Mouse (Mus musculus): Measurements from ENCODE around the gene Pecr. TPM values are rescaled to one million over a fixed set of nuclear protein-coding genes. Genes with fewer than 3 reads are reported as not detected.
A peak's percentile ranks its signal among the peaks of the same experiment; 100 is the strongest.

The Pecr gene
- 10 to 100 TPM in 3 of 4 experiments, 1 to 10 TPM in 1; 9.5 to 12.4 (median 12.2) TPM for total RNA-seq (2022)

DNA sequence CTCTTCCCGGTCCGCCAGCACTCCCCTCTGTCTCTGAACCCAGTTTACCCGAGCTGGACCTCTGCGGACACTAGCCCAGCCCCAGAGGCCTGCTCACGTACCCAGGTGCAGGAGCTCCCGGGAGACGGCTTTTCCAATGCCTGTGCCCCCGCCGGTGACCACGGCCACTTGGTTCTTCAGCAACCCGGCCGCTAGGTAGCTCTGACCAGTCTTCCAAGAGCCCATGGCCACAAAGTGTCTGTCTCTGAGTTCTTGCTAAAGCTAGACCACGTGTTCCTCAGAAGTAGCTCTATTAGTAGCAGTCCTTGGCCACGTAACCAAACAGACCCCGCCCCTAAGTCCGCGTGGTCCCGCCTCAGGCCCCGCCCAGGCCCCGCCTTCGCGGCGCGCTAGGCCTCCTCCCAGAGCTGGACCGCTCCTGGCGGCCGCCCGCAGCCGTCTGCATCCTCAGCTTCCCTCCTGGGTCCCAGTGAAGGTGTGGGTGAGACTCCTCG is at the start of gene Pecr, which contains the start of gene Tmem169:
TSS of gene Pecr (minus strand) at position 323 of the 494 bp plus-strand sequence.
TSS of gene Tmem169 (plus strand) at position 378 of the 494 bp plus-strand sequence.
- peak; percentile 93 for DNase-seq (ENCODE audit: low spot score)

DNA sequence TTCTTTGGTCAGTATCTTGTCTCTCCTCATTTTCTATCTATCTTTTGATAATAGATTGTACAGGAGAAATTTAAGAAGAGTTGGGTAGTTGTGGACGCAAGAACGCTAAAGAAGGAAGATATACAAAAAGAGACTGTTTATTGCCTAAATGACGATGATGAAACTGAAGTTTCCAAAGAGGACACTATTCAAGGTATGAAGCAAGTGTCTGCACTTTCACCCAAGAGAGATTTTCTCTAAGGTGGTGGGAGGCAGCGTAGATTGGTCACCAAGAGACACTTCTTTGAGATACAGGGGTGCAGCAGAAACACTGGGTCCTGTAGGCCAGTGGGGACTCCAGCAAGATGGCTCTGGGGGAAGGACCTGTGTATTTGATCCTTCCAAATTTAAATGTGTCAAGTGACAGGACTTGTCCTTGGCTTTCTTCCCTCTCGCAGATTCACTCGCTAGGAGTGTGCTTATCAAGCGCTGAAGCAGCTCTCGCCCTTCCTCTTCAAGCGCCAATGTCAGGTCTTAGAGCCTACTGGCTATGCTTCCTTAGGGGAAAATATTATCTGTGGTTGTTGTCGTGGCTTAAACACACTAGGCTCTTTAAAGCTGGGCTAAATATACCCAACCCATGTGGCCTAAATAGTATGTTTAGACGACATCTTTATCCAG is 42.2 kb upstream of the Pecr start:
- peak; percentile 31 for DNase-seq (ENCODE audit: low spot score)

DNA sequence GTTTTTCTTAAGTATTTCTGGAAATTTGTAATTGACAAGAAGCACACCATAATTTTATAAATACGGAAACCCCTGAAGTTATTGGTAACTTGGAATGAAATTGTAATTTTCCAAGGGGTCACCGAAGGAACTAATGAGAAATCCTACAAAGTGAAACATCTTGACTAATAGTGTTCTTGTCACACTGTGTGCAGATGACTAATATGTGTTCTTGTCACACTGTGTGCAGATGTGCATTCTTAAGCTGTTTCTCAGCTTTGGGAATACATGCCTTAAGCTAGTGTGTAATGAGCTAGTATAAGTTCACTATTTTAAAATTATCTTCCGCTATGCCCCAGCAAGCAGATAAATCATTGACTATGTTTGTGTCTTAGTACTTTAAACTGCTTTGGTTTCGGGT is 39.1 kb upstream of the Pecr start:
- DNase-seq (ENCODE audit: low spot score), result no peak

DNA sequence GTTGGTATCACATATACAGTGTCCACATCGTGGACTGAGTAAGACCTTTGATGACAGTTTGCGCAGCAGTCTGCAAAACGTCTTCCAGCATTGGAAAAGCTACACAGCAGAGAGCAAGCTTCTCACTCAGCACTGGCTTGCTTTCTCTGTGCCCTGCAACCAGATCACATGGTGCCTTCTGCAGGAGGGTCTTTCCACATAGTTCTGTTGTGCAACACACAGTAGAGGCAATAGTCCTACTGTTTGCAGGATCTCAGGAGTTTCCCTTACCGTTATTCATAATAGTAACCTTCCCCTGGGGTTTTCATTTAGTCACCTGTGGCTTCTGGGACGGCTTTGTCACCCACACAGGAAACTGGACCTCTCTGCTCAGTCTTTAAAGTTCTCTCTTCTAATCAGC is 36.6 kb upstream of the Pecr start:
- no peak for DNase-seq (ENCODE audit: low spot score)

DNA sequence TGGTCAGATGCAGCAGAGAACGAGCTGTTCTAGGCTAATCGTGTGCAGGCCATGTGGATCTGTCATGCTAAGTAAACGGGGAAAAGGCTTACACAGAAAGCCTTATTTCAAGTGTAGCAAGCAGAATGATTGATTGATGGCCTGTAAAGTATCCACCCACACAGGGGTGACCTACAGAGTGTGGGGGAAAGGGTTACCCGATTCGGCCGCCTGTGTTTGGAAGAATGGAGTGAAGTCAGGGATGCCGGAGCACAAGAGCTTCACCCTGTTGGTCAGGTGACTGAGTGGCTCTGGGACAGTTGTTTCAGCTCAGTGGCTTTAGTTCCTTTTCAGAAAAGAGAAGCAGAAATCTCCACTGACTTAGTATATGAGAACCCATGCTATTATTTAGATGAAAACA is 32.8 kb upstream of the Pecr start:
- DNase-seq (ENCODE audit: low spot score), result no peak

DNA sequence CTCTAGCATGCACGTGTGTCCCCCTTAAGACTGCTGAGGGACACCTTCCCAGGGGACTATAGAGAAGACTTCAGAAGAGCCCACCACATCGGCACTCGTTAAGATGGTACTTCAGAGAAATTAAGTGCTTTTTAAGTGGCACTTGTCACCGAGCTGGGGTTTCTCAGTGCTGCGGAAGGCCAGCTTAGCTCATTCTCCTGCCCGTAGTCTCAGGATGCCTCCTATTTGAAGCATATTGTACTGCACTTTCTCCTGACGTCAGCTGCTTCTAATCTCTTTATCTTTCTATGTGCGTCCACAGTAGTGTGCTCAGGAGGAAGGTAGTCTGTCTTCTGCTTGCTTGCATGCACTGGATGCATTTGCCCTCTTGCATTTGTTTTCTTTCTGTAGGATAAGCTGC is 32.3 kb upstream of the Pecr start:
- no peak for DNase-seq (ENCODE audit: low spot score)

DNA sequence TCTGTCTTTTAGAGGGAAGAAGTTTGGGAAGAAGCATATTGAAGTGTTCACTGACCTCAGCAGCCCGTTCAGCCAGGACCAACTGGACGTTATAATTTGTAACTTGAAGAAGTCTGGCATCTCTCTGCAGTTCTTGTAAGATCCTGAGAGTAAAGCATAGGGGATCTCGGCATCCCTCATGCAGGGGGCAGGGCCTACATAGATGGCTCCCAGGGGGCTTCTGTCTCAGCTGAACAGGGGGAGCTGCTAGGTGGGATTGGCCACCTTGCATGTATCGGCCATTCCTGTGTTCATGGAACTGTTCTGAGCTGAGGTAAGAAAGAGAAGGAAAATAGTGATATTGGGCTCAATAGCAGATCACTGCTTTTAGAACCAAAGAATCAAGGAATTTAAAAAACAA is 31.3 kb upstream of the Pecr start:
- DNase-seq (ENCODE audit: low spot score), result no peak

DNA sequence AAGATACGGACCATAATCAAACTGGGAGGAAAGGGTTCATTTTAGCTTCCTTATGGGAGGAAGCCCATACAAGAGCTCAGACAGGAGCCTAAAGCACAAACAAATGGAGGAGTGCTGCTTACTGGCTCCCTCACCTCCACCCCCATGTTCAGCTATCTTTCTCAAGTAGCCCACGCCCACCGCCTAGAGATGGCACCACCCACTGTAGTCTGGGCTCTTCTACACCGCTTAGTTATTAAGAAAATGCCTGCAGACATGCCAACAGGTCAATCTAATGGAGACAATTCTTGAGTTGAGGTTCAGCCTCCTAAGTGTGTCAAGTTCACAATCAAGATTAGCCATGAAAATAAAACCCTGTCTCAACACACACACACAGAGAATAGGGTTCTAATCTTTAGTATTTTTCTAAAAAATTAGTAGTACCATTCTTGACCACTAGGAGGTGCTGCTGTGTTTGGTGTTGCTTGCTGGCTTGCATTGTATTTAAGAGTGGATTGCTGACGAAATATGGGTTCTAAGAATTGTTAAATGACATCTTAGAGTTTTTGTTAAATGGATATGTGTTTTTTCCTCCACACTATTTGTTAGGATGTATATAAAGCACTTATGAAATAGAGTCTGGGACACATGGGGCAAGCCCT is 29.4 kb upstream of the Pecr start:
- DNase-seq (ENCODE audit: low spot score), result peak; percentile 13

DNA sequence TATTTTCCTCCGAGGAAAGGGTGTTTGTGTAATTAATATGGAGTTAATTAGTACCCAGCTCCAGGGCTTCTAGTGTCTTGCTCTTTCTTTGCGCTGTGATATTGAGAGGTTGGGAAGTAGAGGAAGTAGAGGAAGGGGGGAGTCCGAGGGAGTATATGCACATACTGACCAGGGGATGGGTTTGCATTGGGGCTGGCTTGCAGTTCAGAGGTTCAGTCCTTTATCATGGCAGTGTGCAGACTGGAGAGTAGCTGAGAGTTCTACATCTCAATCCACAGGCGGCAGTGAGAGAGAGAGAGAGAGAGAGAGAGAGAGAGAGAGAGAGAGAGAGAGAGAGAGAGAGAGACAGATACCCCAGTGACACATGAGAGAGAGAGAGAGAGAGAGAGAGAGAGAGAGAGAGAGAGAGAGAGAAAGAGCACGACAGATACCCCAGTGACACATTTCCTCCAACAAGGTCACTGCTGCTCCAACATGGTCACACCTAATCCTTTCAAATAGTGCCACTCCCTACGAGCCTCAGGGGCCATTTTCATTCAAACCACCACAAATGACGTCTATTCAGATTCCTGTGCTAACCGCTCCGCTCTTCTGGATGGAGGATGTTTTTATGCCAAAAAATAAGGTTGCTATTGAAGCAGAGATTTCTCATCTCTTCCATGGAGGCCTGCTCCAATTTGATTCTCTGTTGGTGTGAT is 28.7 kb upstream of the Pecr start:
- no peak for DNase-seq (ENCODE audit: low spot score)

DNA sequence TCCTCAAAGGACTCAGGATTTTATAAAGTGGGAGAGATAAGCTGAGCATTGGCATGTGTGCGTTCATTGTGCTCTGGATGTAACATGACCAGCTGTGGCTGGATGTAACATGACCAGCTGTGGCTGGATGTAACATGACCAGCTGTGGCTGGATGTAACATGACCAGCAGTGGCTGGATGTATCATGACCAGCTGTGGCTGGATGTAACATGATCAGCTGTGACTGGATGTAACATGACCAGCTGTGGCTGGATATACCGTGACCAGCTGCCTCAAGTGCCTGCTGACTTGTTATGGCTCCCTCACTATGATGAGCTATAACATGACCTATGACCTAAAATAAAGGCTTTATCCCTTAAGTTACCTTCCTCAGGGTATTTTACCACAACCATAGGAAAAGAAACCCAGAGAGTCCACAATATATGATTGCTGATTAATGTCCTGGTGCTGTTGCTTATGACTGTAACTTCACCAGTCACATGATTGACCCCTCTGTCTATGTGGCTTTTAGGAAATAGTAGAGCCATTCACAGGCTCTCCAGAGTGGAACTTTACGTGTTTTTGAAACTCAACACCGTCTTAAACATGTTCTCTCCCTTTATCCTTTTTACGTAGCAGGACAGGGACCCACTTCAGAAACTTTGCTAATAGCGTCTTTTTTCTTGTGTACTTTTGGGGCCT is 25.8 kb upstream of the Pecr start:
- no peak for DNase-seq (ENCODE audit: low spot score)

DNA sequence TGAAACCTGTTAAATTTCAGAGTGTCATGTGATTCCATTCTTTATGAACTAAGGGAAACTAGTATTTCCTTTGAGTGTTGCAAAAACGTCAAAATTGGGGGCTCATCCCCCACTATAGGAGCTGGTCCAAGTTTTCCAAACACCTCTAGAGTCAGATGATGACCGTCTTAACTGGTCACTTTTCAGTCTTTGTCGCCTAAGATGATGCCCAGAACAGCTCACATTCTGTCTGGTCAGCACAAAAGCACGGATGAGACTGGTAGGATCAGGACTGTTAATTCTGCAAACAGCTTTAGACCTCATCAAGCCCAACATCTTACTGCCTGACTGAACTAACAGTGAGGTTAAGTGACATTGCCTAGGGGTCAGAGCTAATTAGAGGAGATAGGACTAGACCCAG is 24.8 kb upstream of the Pecr start:
- no peak for DNase-seq (ENCODE audit: low spot score)

DNA sequence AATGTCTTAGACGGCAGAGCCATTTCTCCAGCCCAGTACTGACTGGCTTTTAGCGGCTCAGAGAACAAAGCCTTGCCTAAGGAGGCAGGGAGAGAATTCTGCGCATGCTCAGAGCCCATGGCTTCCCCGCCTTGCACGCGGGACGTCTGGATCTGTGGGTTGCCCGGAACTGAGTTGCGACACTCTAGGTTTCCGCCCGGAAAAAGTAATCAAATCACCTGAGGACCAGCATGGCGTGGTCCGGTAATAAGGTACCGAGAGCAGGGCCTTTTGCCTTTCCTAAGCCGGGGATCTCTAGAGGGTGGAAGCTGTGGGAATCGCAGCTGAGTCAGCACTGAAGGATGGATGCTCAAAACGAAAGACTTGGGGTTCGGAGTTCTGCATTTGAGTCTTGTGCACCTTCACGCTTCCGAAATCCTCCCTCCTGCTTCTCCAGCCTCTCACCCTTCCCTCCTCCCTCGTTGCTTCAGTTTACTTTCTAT is 23.2 kb upstream of the Pecr start, which contains the start of gene Xrcc5:
TSS of gene Xrcc5 (plus strand) at position 105 of the 482 bp plus-strand sequence.
- DNase-seq (ENCODE audit: low spot score), result peak; percentile 92

DNA sequence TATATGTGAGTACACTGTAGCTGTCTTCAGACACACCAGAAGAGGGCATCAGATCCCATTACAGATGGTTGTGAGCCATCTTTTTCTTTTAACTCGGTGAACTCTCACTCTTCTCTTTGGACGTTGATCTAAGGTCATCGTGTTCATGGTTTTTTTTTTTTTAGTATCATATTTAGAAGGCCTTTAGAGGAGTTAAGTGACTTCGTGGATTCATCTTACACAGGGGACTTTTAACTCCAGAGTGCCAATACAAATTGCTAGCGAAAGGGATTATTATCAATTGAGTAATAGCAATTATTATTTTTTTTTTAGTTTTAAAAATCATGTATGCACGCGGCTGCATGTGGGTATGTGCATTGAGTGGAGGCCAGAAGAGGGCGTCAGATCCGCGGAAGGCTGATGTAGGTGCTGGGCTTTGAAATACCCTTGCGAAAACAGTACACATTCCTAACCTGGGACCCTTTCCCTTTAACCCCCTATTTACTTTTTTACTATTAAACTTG is 22.6 kb upstream of the Pecr start:
- no peak for DNase-seq (ENCODE audit: low spot score)

DNA sequence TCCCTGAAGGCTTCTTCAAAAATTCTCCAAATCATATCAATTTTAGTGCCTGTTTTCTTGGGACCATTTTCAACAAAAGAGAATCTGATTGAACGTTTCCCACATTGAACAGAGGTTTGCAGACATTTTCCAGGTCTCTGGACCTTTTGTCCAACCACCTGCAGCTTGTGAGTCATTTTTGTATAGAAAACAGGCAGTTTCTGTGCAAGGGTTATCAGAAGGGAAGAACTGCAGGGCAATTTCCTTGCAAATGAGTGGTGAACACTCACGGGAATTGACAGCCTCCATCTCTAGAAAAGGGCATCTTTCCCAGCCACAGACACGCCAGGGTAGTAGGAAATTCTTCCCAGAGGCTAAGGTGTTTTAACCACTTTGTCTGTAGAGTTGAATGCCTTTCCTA is 22.1 kb upstream of the Pecr start:
- DNase-seq (ENCODE audit: low spot score), result no peak

DNA sequence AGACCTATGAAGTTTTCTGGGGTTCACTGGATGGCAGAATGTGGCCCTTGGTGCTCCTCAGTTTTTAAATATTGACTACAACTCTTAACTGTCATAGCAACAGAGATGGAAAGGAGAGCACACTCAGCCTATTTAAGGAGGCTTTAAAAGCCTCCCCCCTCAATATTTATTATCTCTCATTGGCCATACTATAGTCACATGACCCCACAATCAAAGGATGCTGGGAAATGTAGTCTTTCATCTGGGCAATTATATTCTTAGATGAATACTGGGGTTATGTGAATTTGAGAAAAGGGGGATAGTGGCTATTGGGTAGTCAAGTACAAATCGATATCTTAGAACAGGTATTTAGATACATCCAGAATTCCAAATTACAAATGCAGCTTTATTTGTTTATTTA is 17.7 kb upstream of the Pecr start:
- DNase-seq (ENCODE audit: low spot score), result no peak

DNA sequence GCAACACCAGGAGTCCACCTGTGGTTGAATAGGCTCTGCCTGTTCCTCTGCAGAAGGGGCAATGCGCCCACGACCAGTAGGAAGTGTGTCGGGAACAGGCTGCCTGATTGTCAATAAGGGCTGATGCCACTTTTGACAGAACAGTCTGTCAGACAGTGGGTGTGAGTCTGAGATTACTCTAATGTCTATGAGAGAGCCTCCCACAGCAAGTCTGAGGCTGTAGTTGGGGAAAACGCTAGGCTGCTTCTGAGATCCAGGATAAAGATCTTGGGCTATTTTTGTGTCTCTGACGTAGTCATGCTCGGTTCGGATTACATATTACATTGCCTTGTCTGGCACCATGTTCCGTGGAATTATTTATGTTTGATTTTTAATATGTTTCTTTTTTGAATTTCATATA is 11.6 kb upstream of the Pecr start:
- DNase-seq (ENCODE audit: low spot score), result no peak

DNA sequence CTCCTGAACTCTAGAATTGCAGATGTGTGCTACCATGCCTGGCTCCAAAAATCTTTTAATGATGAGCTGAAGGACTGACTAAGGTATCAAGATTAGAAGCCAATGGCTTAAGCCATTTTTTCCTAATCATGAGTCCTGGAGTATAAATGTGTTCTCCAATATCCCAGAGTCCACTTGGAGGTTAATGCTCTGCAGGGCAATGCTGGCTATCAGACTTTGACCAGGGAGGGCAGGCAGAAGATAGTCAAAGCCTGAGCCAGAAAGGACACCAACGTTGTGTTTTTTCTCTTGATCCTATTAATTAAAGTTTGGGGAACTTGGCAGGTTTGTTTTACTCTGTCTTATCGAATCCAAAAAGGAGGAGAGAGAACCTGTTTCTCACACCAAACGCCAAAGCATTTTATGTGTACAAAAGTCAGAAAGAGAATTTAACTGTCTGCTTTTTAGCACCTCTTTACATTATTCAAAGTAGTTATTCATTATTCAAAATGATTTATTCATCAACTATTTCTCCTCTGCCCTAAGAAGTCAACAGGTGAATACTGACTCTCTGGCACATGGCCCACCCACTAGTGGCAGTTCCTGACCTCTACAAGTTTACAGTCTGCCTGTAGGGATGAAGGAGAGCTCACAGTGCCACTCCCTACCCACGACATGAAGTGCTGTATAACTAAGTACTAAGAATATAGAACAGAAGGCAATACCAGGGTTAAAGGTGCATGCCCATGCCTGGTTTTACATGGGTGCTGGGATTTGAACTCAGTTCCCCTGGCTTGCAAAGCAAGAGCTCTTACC is 10.0 kb upstream of the Pecr start:
- DNase-seq (ENCODE audit: low spot score), result no peak

DNA sequence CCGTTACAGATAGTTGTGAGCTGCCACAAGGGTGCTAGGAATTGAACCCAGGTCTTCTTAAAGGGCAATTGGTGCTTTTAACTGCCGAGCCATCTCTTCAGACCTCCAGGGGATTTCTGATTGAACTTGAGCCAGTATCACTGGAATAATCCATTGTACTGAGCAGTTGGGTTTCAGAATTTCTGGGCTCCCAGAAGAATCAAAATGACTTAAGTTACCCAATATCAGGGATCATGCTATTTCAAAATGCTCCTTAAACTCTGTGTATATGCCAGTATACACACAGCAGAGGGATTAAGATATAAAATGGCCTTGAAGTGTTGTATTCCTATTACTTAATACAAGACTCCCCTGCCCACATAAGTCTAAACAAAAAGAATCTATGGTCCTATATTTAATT is 7.8 kb upstream of the Pecr start:
- no peak for DNase-seq (ENCODE audit: low spot score)

DNA sequence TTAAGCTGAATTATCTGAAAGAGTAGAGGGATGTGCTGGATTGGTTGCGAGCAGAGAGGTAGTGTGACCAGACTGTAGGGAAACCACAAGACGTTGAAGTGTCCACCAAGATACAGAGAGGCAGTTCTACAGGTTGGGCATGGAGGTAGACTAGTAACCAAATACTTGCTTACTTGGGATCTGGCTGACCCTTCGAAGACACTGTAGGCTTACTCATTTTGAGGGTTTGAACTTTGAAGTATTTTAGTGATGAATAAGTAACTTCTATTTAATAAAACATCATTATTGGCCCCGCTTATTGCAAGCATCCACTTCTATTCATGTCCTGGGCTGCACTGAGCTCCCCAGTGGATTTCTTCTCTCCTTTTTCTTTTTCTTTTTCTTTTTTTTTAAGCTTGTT is 7.3 kb upstream of the Pecr start:
- DNase-seq (ENCODE audit: low spot score), result no peak

DNA sequence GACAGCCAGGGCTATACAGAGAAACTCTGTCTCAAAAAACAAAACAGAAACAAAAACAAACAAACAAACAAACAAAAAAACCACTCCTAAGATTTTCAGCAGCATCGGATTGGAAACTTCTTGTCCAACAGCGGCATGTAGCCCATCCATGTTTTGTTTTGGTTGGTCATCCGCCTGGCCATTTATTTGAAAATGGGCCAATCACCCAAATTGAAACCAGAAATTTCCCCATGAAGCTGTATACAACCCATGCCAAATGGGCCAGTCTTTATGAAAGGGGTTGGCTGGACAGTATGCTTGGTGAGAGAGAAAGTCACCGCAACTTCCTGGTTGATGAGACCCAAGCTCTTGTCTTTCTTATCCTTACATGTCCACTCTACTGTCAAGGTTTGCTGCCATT is 6.8 kb upstream of the Pecr start:
- no peak for DNase-seq (ENCODE audit: low spot score)

Data from heart, adult 8-10 months (tissue).